Mouse (Mus musculus) heart, embryonic 11.5 days (tissue): Measurements from ENCODE around the gene Rwdd2b. TPM values are rescaled to one million over a fixed set of nuclear protein-coding genes. Genes with fewer than 3 reads are reported as not detected.

ENCODE experiments used
- ATAC-seq: fragments of 200-750 bp; cut with Nextera tagmentation; replicated peaks from 2 replicates; pipeline ENCODE4 v1.8.0; 2017; ENCODE audit warnings: moderate library complexity; ENCODE audit not compliant: insufficient number of reproducible peaks, low FRiP score, low TSS enrichment
- H3K27ac ChIP-seq: fragments of 300-500 bp; sonication (generic); 2 replicates; pipeline ENCODE4 v1.5.1; 2014; ENCODE audit warnings: mild to moderate bottlenecking, low read depth, low read length
- H3K27me3 ChIP-seq: fragments of 300-500 bp; sonication (generic); 2 replicates; pipeline ENCODE4 v1.6.1; 2014; ENCODE audit warnings: mild to moderate bottlenecking, low read length, mixed read lengths; ENCODE audit not compliant: control insufficient read depth, insufficient read depth
- H3K36me3 ChIP-seq: fragments of 300-500 bp; sonication (generic); 2 replicates; pipeline ENCODE4 v1.6.1; 2014; ENCODE audit warnings: mild to moderate bottlenecking, low read length, moderate library complexity, mixed read lengths; ENCODE audit not compliant: control insufficient read depth, insufficient read depth
- H3K4me1 ChIP-seq: fragments of 300-500 bp; sonication (generic); 2 replicates; pipeline ENCODE4 v1.6.1; 2014; ENCODE audit warnings: low read length; ENCODE audit not compliant: control insufficient read depth, insufficient read depth
- H3K4me2 ChIP-seq: fragments of 300-500 bp; sonication (generic); 2 replicates; pipeline ENCODE4 v1.6.1; 2014; ENCODE audit warnings: mild to moderate bottlenecking, moderate library complexity
- H3K4me3 ChIP-seq: fragments of 300-500 bp; sonication (generic); 2 replicates; pipeline ENCODE4 v1.5.1; 2014; ENCODE audit warnings: low read depth, low read length
- H3K9ac ChIP-seq: fragments of 300-500 bp; sonication (generic); 2 replicates; pipeline ENCODE4 v1.6.1; 2014; ENCODE audit warnings: mild to moderate bottlenecking, low read depth, low read length, moderate library complexity
- H3K9me3 ChIP-seq: fragments of 300-500 bp; sonication (generic); replicated peaks from 2 replicates; pipeline ENCODE4 v1.6.1; 2016; ENCODE audit warnings: low read length; ENCODE audit not compliant: control insufficient read depth
- WGBS: fragments of 180-500 bp; shearing (Covaris S2); extraction: QIAGEN DNeasy Blood & Tissue Kit; methylation state at CpG from one replicate; pipeline ENCODE4 v1.1.7; 2014; ENCODE audit not compliant: insufficient replicate concordance; 5-methylcytosine and 5-hydroxymethylcytosine counted together
- polyA plus RNA-seq: library from polyadenylated mRNA; unstranded; fragments of >200 nt; fragmentation: Nextera tagmentation; extraction: Ambion mirVana; gene quantifications from 2 replicates; pipeline ENCODE4 v1.2.1, GENCODE M21; 2014

Rwdd2b gene
- polyA plus RNA-seq, 1 experiment from 2014 or later: 11.7 TPM

GRCm38 (mm10) chr16:87435411-87436205, 4.8 kb downstream of the Rwdd2b start:
- Histone ChIP-seq H3K4me1 (peaks cover 5% of the 10 kb centered on the region; the same call in 1 of the 2 replicates), H3K4me3 (no peak overlapping the region), H3K9ac (no peak overlapping the region), H3K27me3 (no peaks in the 10 kb centered on the region), H3K4me2 (no peak overlapping the region), H3K27ac (no peak overlapping the region), H3K36me3 (no peaks in the 10 kb centered on the region), H3K9me3 (no peaks in the 10 kb centered on the region)
- 81% methylated on average over 13 of the region's 13 CpGs for WGBS
- ATAC-seq: no peak

DNA sequence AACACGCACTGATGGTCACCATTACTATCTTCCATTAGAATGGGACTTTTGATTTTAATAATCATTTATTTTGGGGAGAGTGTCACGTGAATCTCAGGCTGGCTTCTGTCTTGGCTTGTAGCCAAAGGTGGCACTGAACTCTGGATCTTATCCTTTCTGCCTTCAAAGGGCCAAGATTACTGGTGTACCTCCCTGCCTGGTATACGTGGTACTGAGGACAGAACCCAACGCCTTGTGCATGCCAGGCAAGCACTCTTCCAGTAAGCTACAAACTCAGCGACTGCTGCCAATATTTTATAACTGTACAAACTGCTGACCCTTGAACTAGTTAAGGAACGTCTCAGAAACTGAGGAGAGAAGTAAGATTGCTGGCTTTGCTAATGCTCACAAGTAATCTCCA, 5.4 kb downstream of the Rwdd2b start:
- H3K9me3 ChIP-seq: no peaks in the 10 kb centered on the region

DNA sequence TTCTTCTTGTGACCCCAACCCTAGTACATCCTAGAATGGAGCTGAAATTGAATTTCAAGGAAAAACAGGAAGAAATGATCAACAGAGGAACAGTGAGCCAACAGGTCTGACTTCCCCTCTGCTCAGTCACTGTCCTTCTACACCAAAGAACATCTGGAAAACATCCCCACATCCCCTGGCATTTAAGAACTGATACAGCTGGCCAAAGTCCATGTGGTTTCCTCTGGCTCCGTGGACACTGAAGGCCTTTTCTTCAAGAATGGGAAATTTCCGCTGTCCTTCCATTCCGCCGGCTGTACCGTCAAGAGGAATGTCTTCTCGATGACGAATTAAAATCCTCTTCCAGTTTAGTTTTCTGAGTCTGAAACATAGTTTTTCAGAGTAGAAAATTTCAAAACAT, 6.1 kb downstream of the Rwdd2b start:
- WGBS: 89% methylated on average over 7 of the region's 7 CpGs
- H3K9ac ChIP-seq: no peak overlapping the region
- H3K4me2 ChIP-seq: no peak overlapping the region
- no peak overlapping the region for H3K4me3 ChIP-seq
- ATAC-seq: no peak
- H3K27me3 ChIP-seq: no peaks in the 10 kb centered on the region
- H3K4me1 ChIP-seq: 0 out of 2 replicates have a peak, but pooled peaks cover 2% of the 10 kb centered on the region
- no peaks in the 10 kb centered on the region for H3K9me3 ChIP-seq
- H3K36me3 ChIP-seq: no peaks in the 10 kb centered on the region
- no peak overlapping the region for H3K27ac ChIP-seq

More for the DNA sequence above, 5.4 kb downstream of the Rwdd2b start:
- H3K27me3 ChIP-seq: no peaks in the 10 kb centered on the region
- H3K4me1 ChIP-seq: peaks cover 5% of the 10 kb centered on the region; the same call in 1 of the 2 replicates
- 81% methylated on average over 6 of the region's 6 CpGs for WGBS
- no peak overlapping the region for H3K9ac ChIP-seq
- H3K27ac ChIP-seq: no peak overlapping the region
- H3K4me2 ChIP-seq: no peak overlapping the region
- H3K36me3 ChIP-seq: no peaks in the 10 kb centered on the region
- no peak overlapping the region for H3K4me3 ChIP-seq
- ATAC-seq: no peak

GRCm38 (mm10) chr16:87432033-87432814, 8.1 kb downstream of the Rwdd2b start, which contains the start of gene Ltn1:
TSS of gene Ltn1 (minus strand) at chr16:87432612.
- Histone ChIP-seq H3K9ac (peak within 1 kb of the TSS; percentile 83), H3K4me3 (peak within 1 kb of the TSS; percentile 92), H3K27me3 (no peaks in the 10 kb centered on the region), H3K4me1 (0 out of 2 replicates have a peak, but pooled peaks cover 2% of the 10 kb centered on the region), H3K27ac (peak within 1 kb of the TSS; percentile 60; the same call in 1 of the 2 replicates), H3K4me2 (peak within 1 kb of the TSS; percentile 88), H3K36me3 (no peaks in the 10 kb centered on the region), H3K9me3 (no peaks in the 10 kb centered on the region)
- under 1% methylated on average over 56 of the region's 56 CpGs for WGBS
- peak; percentile 97 for ATAC-seq

GRCm38 (mm10) chr16:87427516-87427915, 12.9 kb downstream of the Rwdd2b start:
- no peak for ATAC-seq

DNA sequence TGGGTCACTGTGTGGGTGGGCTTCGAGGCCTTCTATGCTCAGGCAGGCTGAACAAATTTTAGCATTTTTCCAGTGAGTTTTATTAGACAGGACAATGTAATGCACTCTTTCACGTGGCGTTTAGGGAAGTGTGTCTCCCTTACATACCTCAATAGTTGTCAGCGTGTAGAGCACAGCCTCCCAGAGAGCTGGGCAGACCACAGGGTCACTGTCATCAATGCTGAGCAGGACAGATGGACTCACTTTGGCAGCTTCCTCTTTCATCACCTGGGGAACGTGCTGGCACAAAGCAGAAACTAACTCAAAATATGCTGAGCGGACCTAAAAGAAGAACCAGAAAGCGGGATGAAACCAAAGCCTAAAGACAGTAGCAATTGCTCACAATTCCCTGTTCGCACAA, 19.7 kb downstream of the Rwdd2b start:
- H3K36me3 ChIP-seq: peaks cover 68% of the 10 kb centered on the region
- no peaks in the 10 kb centered on the region for H3K27me3 ChIP-seq
- no peak overlapping the region for H3K4me3 ChIP-seq
- no peaks in the 10 kb centered on the region for H3K4me1 ChIP-seq
- peaks cover 7% of the 10 kb centered on the region for H3K9me3 ChIP-seq
- no peak overlapping the region for H3K27ac ChIP-seq
- H3K4me2 ChIP-seq: no peak overlapping the region
- no peak overlapping the region for H3K9ac ChIP-seq
- 95% methylated on average over 8 of the region's 8 CpGs for WGBS
- ATAC-seq: no peak

More at GRCm38 (mm10) chr16:87427516-87427915, 12.9 kb downstream of the Rwdd2b start:
- Histone ChIP-seq H3K36me3 (peaks cover 27% of the 10 kb centered on the region), H3K9me3 (no peaks in the 10 kb centered on the region), H3K27me3 (no peaks in the 10 kb centered on the region), H3K9ac (no peak overlapping the region), H3K27ac (no peak overlapping the region), H3K4me2 (no peak overlapping the region), H3K4me1 (0 out of 2 replicates have a peak, but pooled peaks cover 2% of the 10 kb centered on the region), H3K4me3 (no peak overlapping the region)
- 90% methylated on average over 8 of the region's 8 CpGs for WGBS

GRCm38 (mm10) chr16:87405001-87405400, 35.4 kb downstream of the Rwdd2b start:
- H3K27me3 ChIP-seq: no peaks in the 10 kb centered on the region
- no peak overlapping the region for H3K27ac ChIP-seq
- H3K9ac ChIP-seq: no peak overlapping the region
- 83% methylated on average over 3 of the region's 3 CpGs for WGBS
- peaks cover 37% of the 10 kb centered on the region for H3K36me3 ChIP-seq
- no peaks in the 10 kb centered on the region for H3K4me1 ChIP-seq
- no peaks in the 10 kb centered on the region for H3K9me3 ChIP-seq
- no peak overlapping the region for H3K4me3 ChIP-seq
- no peak for ATAC-seq
- no peak overlapping the region for H3K4me2 ChIP-seq

DNA sequence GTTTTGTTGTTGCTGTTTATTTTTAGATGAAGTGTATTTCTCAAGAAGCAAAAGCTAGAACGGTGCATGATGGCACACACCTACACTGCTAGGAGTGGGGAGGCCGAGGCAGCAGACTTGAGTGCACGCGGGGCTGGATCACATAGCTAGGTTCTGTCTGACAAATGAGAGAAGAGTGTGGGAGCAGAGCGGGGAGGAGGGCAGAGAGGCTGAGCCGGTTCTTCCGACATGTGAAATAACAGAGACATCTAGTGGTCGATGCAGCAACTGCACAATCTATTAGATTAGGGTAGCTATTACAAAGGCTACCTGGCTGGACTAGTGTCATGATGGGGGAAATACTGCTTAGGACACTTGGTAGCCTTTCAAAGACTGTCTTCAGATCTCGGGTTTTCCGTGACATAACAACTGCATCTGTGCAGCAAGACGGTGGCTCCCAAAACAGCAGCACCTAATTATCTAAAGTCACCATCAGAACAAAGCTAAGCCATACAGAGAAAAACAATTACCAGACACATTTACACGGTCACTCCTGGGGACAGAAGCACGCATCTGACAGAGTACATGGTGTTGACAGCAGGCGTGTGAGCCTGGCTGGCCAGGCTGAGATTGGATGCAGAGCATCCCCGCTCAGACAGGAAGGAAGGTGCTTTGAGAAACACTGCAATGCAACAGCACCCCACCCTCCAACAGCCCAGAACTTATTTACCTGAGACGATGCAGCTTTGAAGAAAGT, 46.4 kb downstream of the Rwdd2b start:
- Histone ChIP-seq H3K4me2 (no peak overlapping the region), H3K9me3 (no peaks in the 10 kb centered on the region), H3K4me3 (no peak overlapping the region), H3K4me1 (no peaks in the 10 kb centered on the region), H3K27me3 (no peaks in the 10 kb centered on the region), H3K27ac (no peak overlapping the region), H3K36me3 (peaks cover 21% of the 10 kb centered on the region), H3K9ac (no peak overlapping the region)
- 46% methylated on average over 16 of the region's 16 CpGs for WGBS
- ATAC-seq: 0 out of 2 replicates have a peak, but pooled peaks have one; percentile 59
